Mouse (Mus musculus): ENCODE results near the gene Msln.

DNA sequence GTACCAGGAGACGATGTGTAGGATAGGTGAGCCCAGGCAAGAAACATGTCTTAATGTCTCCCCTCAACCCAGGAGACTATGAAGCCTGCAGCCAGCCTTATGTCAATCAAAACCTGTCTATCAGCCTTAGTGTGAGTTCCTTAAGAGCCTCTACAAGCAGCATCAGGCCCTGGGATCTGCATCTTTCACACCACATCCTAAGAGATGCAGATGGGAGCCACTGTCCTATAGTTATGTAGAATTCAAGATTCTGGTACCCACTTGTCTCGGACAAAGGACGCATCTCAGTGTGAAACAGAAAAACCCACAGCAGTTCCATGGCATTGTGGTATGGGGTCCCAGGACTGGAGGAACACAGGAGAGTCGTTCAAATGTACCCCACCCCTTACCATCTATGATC lies 908 bp upstream of the Msln start:
- TF ChIP-seq POLR2A (IDR thresholded peaks at IDR 0.05; ENCODE audit: low read depth, low read length) = no peak
- no peak for TF ChIP-seq CTCF (IDR thresholded peaks at IDR 0.05; ENCODE audit: borderline replicate concordance, insufficient read depth, low read length)

All from embryonic fibroblast, embryonic 13.5 days (primary cell).